Mouse (Mus musculus) testis, adult 2 months (tissue): ENCODE measurements at regions not wholly inside any gene's neighbourhood (a gene's known extent, or its start where the extent isn't known, plus 50 kb on each side); places are given as distances from the start of the nearest gene placed in this dataset.
A peak's percentile ranks its signal among the peaks of the same experiment; 100 is the strongest.

ENCODE experiments used
- H3K27ac ChIP-seq: fragments of 200-500 bp; 2 replicates; pipeline ENCODE4 v1.5.1; 2012; ENCODE audit warnings: low read depth, low read length; ENCODE audit not compliant: control insufficient read depth, insufficient read depth
- H3K27me3 ChIP-seq: fragments of 200-500 bp; 2 replicates; pipeline ENCODE4 v1.6.1; 2012; ENCODE audit warnings: mild to moderate bottlenecking, low read length, moderate library complexity; ENCODE audit not compliant: control insufficient read depth, insufficient read depth
- H3K36me3 ChIP-seq: fragments of 200-500 bp; 2 replicates; pipeline ENCODE4 v1.6.1; 2012; ENCODE audit warnings: mild to moderate bottlenecking, low read length; ENCODE audit not compliant: control insufficient read depth, insufficient read depth
- H3K4me1 ChIP-seq: fragments of 200-500 bp; 2 replicates; pipeline ENCODE4 v1.6.1; 2012; ENCODE audit warnings: low read length; ENCODE audit not compliant: control insufficient read depth, insufficient read depth
- H3K4me3 ChIP-seq: fragments of 200-500 bp; 2 replicates; pipeline ENCODE4 v1.5.1; 2012; ENCODE audit warnings: low read depth, mild to moderate bottlenecking, low read length, moderate library complexity, mixed read lengths; ENCODE audit not compliant: control insufficient read depth
- CTCF ChIP-seq: fragments of 200-500 bp; IDR thresholded peaks from 2 replicates; pipeline ENCODE4 v1.5.1; 2012; ENCODE audit warnings: low read depth, mild to moderate bottlenecking, inconsistent platforms, low read length, moderate library complexity; ENCODE audit not compliant: control insufficient read depth, insufficient read depth, insufficient replicate concordance
- POLR2A ChIP-seq: fragments of 200-500 bp; IDR thresholded peaks from 2 replicates; pipeline ENCODE4 v1.6.1; 2012; ENCODE audit warnings: low read depth, mild to moderate bottlenecking, inconsistent platforms, low read length, moderate library complexity; ENCODE audit not compliant: control insufficient read depth

DNA sequence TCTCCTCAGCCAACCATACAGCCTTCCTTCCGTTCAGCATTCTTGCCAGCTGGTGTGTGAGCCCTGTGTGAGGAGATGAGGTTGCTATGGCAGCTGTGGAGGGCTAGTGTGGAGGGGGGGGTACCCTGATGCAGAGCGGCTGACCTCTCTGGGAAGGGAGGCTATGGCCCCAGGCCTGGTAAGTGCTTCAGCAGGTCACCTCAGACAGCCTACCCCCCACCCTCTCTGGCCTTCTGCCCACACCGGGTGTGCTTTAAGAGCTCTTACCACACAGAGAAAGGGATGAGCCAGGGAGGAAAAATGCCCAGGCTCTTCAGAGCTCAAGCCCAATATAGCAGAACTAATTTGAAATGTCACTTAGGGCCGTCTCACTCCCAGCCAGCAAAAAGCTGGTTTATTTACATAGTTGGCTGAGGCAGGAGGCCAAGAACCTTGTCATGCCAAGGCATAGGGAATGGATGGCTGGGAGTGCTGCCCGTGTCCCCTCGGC, 69.1 kb upstream of the Pja1 start:
- no peak for TF ChIP-seq POLR2A
- no peak for TF ChIP-seq CTCF
- H3K36me3 ChIP-seq, result no peaks in the 10 kb centered on the region
- H3K27me3 ChIP-seq, result no peaks in the 10 kb centered on the region
- no peak overlapping the region for H3K4me3 ChIP-seq
- no peak overlapping the region for H3K27ac ChIP-seq
- no peaks in the 10 kb centered on the region for H3K4me1 ChIP-seq

DNA sequence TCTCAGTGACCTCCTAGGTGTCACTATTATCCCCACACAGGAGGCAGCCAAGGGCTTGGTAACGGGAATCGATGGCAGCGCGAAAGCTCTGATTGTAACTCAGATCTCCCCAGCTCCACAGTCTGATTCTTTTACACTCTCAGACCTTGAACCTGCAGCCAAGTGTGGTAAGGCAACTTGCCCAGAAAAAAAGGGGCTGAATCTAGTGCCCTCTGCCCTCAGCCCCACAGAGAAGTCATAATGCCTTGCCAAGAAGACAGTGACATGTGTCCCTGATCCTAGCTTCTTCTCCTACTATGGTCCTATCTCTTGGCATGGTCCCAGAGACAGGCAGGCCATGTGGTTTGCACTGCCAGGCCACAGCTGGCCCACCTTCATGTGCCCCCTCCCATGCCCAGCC, 68.6 kb upstream of the Pja1 start:
- H3K4me1 ChIP-seq, result no peaks in the 10 kb centered on the region
- no peaks in the 10 kb centered on the region for H3K36me3 ChIP-seq
- TF ChIP-seq CTCF (no peak), POLR2A (no peak)
- no peak overlapping the region for H3K4me3 ChIP-seq
- no peak overlapping the region for H3K27ac ChIP-seq
- no peaks in the 10 kb centered on the region for H3K27me3 ChIP-seq

DNA sequence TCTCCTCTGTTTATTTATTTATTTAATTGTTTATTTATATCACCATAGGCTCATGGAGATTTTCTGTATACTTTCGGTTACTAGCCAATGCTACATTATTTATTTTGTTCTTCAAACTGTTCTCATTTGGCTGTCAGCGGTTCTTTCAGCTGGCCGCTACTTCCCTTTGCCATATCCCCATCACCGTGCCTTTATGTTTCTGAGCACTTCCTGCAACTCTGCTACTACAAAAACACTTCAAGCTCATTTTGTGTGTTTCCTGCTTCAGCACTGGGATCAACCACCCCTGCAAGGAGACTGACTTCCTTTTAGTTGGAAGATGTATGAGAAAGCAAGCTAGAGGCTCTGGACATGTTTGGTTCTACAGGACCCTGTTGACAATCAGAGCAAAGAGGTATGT, 66.7 kb upstream of the Pja1 start:
- no peaks in the 10 kb centered on the region for H3K4me1 ChIP-seq
- H3K27ac ChIP-seq, result no peak overlapping the region
- no peak overlapping the region for H3K4me3 ChIP-seq
- H3K36me3 ChIP-seq, result no peaks in the 10 kb centered on the region
- TF ChIP-seq CTCF, result no peak
- TF ChIP-seq POLR2A, result no peak
- no peaks in the 10 kb centered on the region for H3K27me3 ChIP-seq

DNA sequence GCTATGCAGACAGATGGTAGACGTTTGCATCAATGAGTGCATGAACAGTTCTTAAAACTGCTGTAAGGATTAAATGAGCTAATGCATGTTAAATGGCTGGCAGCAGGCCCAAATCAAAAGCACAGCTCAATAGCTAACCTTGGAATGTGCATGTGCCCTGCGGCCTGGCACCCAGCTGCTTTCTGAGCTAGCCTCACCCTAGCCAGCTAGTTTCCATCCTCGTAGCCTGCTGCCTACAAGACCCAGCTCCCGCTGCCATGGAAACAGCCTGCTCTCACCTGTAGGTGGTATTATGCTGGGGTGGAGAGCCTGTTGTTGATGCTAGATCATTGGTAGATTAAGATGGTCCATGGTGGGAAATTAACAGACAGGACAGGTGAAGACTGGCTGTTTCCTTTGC, 63.8 kb upstream of the Pja1 start:
- H3K27me3 ChIP-seq, result no peaks in the 10 kb centered on the region

DNA sequence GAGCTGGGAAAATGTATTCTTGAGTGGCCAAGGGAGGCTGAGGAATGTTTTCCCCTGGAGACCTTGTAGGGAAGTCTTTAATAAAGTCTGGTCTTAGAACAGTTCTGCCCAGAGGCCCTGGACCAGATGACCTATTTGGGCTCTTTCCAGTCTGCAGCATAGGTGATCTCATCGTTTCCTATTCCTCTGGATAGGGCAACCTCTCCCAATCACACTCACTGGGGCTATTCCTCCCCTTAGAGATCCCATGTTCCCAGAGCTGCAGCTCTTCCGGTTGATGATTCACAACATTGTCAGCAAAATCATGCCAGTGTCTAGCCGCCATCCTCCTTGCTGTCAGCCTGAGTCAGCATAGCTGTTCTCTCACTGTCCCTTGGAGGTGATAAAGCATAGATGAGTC, 60.1 kb upstream of the Pja1 start:
- Histone ChIP-seq H3K36me3 (no peaks in the 10 kb centered on the region), H3K27me3 (no peaks in the 10 kb centered on the region), H3K4me1 (no peaks in the 10 kb centered on the region; the same call in 1 of the 2 replicates), H3K4me3 (no peak overlapping the region), H3K27ac (no peak overlapping the region)
- no peak for TF ChIP-seq POLR2A
- no peak for TF ChIP-seq CTCF

More for the DNA sequence above, 63.8 kb upstream of the Pja1 start:
- H3K4me3 ChIP-seq, result no peak overlapping the region
- H3K27ac ChIP-seq, result no peak overlapping the region
- no peaks in the 10 kb centered on the region; the same call in 1 of the 2 replicates for H3K4me1 ChIP-seq
- TF ChIP-seq CTCF (no peak), POLR2A (no peak)
- H3K36me3 ChIP-seq, result no peaks in the 10 kb centered on the region

DNA sequence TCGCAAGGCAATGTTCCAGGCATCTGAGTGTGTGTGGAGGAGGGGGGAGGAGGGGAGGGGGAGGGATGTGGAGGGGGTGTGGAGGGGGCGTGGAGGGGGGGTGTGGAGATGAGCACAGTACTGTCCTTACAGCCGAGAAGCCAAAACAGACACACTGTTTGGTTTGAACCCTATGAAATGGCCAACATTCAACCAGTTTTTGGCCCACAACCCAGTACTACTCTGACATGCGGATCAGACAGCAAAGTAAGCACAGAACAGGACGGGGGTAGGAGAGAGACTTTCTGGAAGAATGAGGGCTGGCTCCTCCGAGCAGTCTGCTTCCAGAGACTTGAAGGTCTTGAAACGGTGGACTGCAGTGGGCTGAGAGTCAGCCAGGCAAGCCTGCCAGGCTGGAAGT, 59.4 kb upstream of the Pja1 start:
- Histone ChIP-seq H3K27ac (no peak overlapping the region), H3K4me3 (no peak overlapping the region), H3K27me3 (no peaks in the 10 kb centered on the region), H3K36me3 (no peaks in the 10 kb centered on the region), H3K4me1 (no peaks in the 10 kb centered on the region; the same call in 1 of the 2 replicates)
- TF ChIP-seq CTCF (no peak), POLR2A (no peak)

DNA sequence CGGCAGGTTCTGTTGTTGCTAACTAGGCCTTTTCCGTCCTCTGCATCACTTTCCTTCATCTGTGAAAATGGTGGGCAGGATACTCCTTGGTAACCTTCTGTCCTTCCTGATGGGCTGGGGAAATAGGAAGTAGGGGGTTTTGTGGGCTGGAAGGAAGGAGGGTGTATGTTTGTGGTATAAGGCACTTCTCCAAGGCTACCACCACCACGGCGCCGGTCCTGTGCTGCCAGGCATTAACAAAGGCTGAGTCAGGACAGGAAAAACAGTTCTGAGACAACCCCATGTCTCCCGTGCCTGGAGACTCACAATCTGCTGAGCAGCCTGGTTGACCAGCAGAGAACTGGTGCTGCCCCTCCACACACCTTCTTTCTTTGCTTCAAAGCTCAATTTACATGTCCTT, 52.2 kb upstream of the Pja1 start:
- Histone ChIP-seq H3K4me1 (no peaks in the 10 kb centered on the region; the same call in 1 of the 2 replicates), H3K4me3 (no peak overlapping the region), H3K27me3 (no peaks in the 10 kb centered on the region), H3K36me3 (no peaks in the 10 kb centered on the region), H3K27ac (no peak overlapping the region)
- no peak for TF ChIP-seq POLR2A
- no peak for TF ChIP-seq CTCF

DNA sequence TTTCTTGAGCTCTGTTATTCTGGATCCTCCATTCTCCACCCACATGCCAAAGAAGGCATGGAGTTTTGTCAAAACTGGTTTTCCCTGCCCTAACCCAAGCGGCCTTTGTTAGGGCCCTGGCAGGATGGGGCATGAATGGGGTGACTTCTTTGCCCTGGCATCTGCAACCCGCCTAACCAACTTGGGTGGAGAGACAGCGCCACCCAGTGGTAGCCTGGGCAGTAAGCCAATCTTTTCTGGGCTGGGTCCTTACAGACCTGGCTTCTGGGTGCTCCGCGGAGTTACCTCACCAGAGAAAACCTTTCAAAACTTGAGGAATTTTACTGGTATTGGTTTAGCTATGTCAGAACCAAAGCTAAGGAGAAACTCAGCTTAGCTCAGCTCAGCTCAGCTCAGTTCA, 51.8 kb upstream of the Pja1 start:
- no peak overlapping the region for H3K27ac ChIP-seq

More for the DNA sequence above, 51.8 kb upstream of the Pja1 start:
- Histone ChIP-seq H3K4me1 (no peaks in the 10 kb centered on the region; the same call in 1 of the 2 replicates), H3K27me3 (no peaks in the 10 kb centered on the region), H3K36me3 (no peaks in the 10 kb centered on the region), H3K4me3 (no peak overlapping the region)
- TF ChIP-seq POLR2A (no peak), CTCF (peak; percentile 70)
